Mouse (Mus musculus) forebrain, postnatal 0 days (tissue): ENCODE data around the gene Ccdc188. TPM values are rescaled to one million over a fixed set of nuclear protein-coding genes. Genes with fewer than 3 reads are reported as not detected.

Experiments used
- ATAC-seq: fragments of 200-750 bp; cut with Nextera tagmentation; 2 replicates; pipeline ENCODE4 v1.8.0; 2017; ENCODE audit warnings: mild to moderate bottlenecking, moderate library complexity
- DNase-seq: peaks from one replicate; pipeline ENCODE4 v3.0.0-alpha.2; 2015
- H3K27ac ChIP-seq: fragments of 300-500 bp; sonication (generic); 2 replicates; pipeline ENCODE4 v1.5.1; 2014; ENCODE audit warnings: low read depth, mild to moderate bottlenecking, antibody characterized with exemption, low read length, moderate library complexity, mixed read lengths
- H3K27me3 ChIP-seq: fragments of 300-500 bp; sonication (generic); 2 replicates; pipeline ENCODE4 v1.6.1; 2014; ENCODE audit warnings: mild to moderate bottlenecking, low read length, mixed read lengths; ENCODE audit not compliant: insufficient read depth
- H3K36me3 ChIP-seq: fragments of 300-500 bp; sonication (generic); 2 replicates; pipeline ENCODE4 v1.6.1; 2014; ENCODE audit warnings: mild to moderate bottlenecking, moderate library complexity; ENCODE audit not compliant: insufficient read depth
- H3K4me1 ChIP-seq: fragments of 300-500 bp; sonication (generic); 2 replicates; pipeline ENCODE4 v1.6.1; 2014; ENCODE audit warnings: antibody characterized with exemption; ENCODE audit not compliant: insufficient read depth
- H3K4me2 ChIP-seq: fragments of 300-500 bp; sonication (generic); 2 replicates; pipeline ENCODE4 v1.6.1; 2014; ENCODE audit warnings: low read depth, mild to moderate bottlenecking, moderate library complexity
- H3K4me3 ChIP-seq: fragments of 300-500 bp; sonication (generic); 2 replicates; pipeline ENCODE4 v1.5.1; 2014; ENCODE audit warnings: low read depth, low read length, mixed read lengths
- H3K9ac ChIP-seq: fragments of 300-500 bp; sonication (generic); 2 replicates; pipeline ENCODE4 v1.6.1; 2014; ENCODE audit warnings: mild to moderate bottlenecking
- H3K9me3 ChIP-seq: fragments of 300-500 bp; sonication (generic); 2 replicates; pipeline ENCODE4 v1.6.1; 2016; ENCODE audit warnings: low read length
- CTCF ChIP-seq: sonication (generic); IDR thresholded peaks from 2 replicates; pipeline ENCODE4 v1.5.1; 2016; ENCODE audit warnings: antibody characterized with exemption, control low read depth, low read depth
- WGBS: fragments of 180-500 bp; shearing (Covaris S2); extraction: QIAGEN DNeasy Blood & Tissue Kit; methylation state at CpG from one replicate; pipeline ENCODE4 v1.1.7; 2014; 5-methylcytosine and 5-hydroxymethylcytosine counted together
- polyA plus RNA-seq: library from polyadenylated mRNA; unstranded; fragments of >200 nt; fragmentation: Nextera tagmentation; extraction: Ambion mirVana; gene quantifications from 2 replicates; pipeline ENCODE4 v1.2.1, GENCODE M21; 2015
- total RNA-seq: library from RNA; depleted of rRNA; stranded (reverse); fragments of >200 nt; gene quantifications from 2 replicates; pipeline ENCODE4 v1.2.3, GENCODE M21; 2014

The Ccdc188 gene
- total and polyA plus RNA-seq, 2 experiments from 2014 or later: 0.11 TPM; not detected in 1

DNA sequence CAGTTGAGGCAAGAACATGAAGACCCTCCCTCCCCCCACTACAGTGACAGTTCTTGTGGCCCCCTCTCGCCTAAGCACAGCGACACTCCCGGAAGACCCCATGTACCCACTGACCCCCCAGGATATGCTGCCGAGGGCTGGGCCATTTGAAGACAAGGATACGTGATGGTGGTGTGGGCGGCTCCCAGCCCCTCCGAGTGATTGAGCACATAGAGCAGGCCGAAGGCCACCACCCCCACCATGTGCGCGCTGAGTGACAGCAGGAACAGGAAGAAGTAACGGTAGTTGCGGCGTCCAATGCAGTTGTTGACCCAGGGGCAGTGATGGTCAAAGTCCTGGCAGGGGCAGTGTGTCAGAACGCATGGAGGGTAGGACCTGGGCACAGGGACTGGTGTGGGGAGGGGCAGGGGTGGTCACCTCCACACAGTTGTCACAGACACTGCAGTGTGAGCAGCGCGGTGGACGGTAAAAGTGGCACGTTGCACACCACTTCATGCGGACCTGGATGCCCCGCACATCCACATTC is 10.3 kb downstream of the Ccdc188 start:
- no peak overlapping the region for H3K4me3 ChIP-seq
- no peak for TF ChIP-seq CTCF
- no peak overlapping the region for H3K9ac ChIP-seq
- H3K36me3 ChIP-seq: peaks cover 59% of the 10 kb centered on the region
- H3K4me2 ChIP-seq: no peak overlapping the region
- H3K27ac ChIP-seq: no peak overlapping the region
- no peaks in the 10 kb centered on the region for H3K9me3 ChIP-seq
- no peaks in the 10 kb centered on the region; the same call in 1 of the 2 replicates for H3K4me1 ChIP-seq
- DNase-seq: no peak
- H3K27me3 ChIP-seq: no peaks in the 10 kb centered on the region
- ATAC-seq: no peak
- WGBS: 93% methylated on average over 20 of the region's 20 CpGs

DNA sequence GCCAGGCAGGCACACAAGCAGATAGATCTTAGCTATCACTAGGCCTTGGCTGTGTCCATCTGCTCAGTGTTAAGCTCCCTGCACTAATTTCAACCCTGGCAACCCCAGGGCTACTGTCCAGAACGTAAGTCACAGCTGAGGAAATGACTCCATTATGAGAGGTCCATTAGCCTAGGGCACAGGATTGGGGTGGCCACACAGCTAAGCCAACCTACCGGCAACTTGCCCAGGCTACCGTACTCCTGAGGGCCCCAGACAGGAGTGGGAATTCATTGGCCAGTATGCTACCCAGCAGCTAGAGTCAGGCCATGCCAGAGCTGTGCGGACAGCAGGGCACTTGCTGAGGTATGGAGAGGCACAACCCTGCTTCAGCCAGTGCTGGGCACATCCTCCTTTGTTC is 11.2 kb downstream of the Ccdc188 start:
- Histone ChIP-seq H3K4me2 (no peak overlapping the region), H3K9me3 (no peaks in the 10 kb centered on the region), H3K9ac (no peak overlapping the region), H3K27me3 (no peaks in the 10 kb centered on the region), H3K4me3 (no peak overlapping the region), H3K36me3 (peaks cover 52% of the 10 kb centered on the region), H3K4me1 (peaks cover 2% of the 10 kb centered on the region), H3K27ac (no peak overlapping the region)
- WGBS: 97% methylated on average over 4 of the region's 4 CpGs
- no peak for TF ChIP-seq CTCF
- ATAC-seq (no peak), DNase-seq (no peak)

DNA sequence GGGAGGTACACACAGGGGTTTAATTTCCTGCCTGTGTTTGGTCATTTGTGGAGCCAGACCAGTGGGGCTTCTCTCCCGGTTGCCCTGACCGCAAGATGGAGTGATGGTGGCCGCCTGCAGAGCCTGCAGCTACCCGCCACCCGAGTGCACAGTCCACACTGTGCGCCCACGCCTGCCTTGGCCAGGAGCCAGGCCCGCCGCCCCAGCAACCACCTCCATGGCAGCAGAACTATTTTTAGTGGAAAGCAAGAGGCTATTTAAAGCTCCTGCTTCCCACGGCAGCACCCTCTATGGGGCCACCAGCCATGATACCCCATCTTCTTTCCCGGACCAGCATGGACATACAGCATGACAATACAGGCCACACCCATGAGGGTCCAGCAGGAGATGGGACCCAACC is 11.9 kb downstream of the Ccdc188 start:
- Histone ChIP-seq H3K4me1 (peaks cover 5% of the 10 kb centered on the region), H3K36me3 (peaks cover 44% of the 10 kb centered on the region), H3K4me3 (no peak overlapping the region), H3K27me3 (no peaks in the 10 kb centered on the region), H3K27ac (no peak overlapping the region), H3K4me2 (peak overlapping the region; percentile 10; the same call in 1 of the 2 replicates), H3K9me3 (no peaks in the 10 kb centered on the region), H3K9ac (no peak overlapping the region)
- ATAC-seq (peak; percentile 25; the same call in 1 of the 2 replicates), DNase-seq (no peak)
- WGBS: 53% methylated on average over 11 of the region's 11 CpGs
- TF ChIP-seq CTCF: no peak

DNA sequence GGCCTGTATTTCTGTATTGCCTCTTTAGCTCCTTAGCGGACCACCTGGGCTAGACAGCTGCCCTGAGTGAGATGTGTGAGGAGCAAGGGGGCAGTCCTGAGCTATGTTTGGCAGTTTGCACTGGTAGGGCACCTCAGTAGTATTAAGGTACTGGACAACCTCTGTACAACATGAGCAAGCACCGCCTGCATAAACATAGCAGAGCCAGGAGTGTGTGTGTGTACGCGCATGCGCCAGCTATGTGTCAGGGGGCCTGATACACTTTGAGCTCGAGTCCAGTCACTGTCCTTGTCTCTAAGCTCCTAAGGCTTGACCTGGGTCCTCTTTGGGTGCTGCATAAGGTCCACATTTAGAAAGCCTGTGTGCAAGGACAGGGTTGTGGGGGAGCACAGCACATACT is 12.9 kb downstream of the Ccdc188 start:
- no peak for DNase-seq
- H3K9me3 ChIP-seq: no peaks in the 10 kb centered on the region
- H3K4me1 ChIP-seq: peaks cover 6% of the 10 kb centered on the region
- H3K27ac ChIP-seq: no peak overlapping the region
- no peak overlapping the region for H3K4me2 ChIP-seq
- 93% methylated on average over 6 of the region's 6 CpGs for WGBS
- no peak overlapping the region for H3K4me3 ChIP-seq
- no peak for ATAC-seq
- no peak overlapping the region for H3K9ac ChIP-seq
- TF ChIP-seq CTCF: no peak
- H3K27me3 ChIP-seq: no peaks in the 10 kb centered on the region
- H3K36me3 ChIP-seq: peaks cover 34% of the 10 kb centered on the region

DNA sequence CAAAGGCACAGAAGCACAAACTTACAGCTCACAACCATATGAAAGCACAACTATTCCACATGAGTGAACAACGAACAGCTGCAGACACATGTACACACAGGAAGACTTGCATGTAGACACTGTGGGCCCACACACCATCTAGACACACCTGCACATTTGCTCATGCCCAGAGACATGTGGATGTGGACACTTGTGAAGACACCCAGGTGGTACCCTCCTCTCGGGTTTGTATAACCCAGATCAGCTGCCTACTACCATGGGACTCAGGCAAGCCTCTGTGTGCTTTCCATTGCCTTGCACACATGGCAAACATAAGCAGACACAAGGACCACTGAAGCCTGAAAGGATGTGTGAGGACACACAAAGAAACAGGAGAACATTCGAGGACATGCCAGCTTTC is 13.4 kb downstream of the Ccdc188 start:
- no peak for TF ChIP-seq CTCF
- 84% methylated on average over 3 of the region's 3 CpGs for WGBS
- Histone ChIP-seq H3K4me2 (no peak overlapping the region), H3K9ac (no peak overlapping the region), H3K27me3 (no peaks in the 10 kb centered on the region), H3K27ac (no peak overlapping the region), H3K36me3 (peaks cover 30% of the 10 kb centered on the region), H3K4me1 (peaks cover 10% of the 10 kb centered on the region), H3K4me3 (no peak overlapping the region), H3K9me3 (no peaks in the 10 kb centered on the region)
- DNase-seq (no peak), ATAC-seq (no peak)

DNA sequence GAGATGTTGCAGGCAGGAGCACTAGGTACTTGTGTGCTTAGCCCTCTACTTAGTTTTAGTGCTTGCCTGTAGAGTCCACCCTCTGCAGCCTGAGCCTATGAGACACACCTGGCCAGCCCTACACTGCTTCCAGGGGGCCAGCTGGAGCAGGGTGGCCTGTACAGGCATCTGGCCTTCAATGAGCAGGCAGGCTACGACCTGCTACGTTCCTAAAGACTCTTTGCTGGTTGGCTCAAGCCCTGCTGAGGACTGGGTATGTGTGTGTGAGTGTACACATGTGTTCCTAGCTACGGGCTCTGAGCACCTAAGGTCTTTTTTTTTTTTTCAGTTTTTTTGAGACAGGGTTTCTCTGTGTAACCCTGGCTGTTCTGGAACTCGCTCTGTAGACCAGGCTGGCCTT is 13.8 kb downstream of the Ccdc188 start:
- H3K9ac ChIP-seq: no peak overlapping the region
- no peak for ATAC-seq
- H3K36me3 ChIP-seq: peaks cover 26% of the 10 kb centered on the region
- H3K9me3 ChIP-seq: no peaks in the 10 kb centered on the region
- no peak for TF ChIP-seq CTCF
- H3K27me3 ChIP-seq: no peaks in the 10 kb centered on the region
- H3K4me1 ChIP-seq: peaks cover 10% of the 10 kb centered on the region
- H3K27ac ChIP-seq: no peak overlapping the region
- no peak for DNase-seq
- WGBS: 86% methylated on average over 4 of the region's 4 CpGs
- no peak overlapping the region for H3K4me3 ChIP-seq
- no peak overlapping the region for H3K4me2 ChIP-seq

DNA sequence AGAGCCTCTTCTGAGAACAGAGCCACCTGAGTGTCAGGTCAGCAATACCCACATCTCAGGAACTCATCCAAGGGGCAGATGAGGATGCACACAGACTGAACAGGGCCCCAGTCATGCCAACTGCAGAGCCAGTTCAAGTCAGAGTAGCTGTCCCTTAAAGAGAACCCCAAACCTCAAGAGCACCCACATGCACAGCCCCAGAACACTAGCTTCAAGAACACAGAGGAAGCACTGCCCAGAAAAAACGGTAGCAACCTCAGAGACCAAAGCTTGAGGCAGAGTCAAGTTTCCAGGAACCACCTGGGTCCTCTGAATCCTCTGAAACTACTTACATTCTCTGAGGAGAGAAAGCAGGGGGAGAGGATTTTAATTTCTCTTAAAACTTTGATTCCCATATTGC is 15.8 kb downstream of the Ccdc188 start:
- DNase-seq (no peak), ATAC-seq (no peak)
- no peak for TF ChIP-seq CTCF
- Histone ChIP-seq H3K4me1 (peaks cover 10% of the 10 kb centered on the region), H3K9me3 (no peaks in the 10 kb centered on the region), H3K27ac (no peak overlapping the region), H3K4me3 (no peak overlapping the region), H3K36me3 (peaks cover 13% of the 10 kb centered on the region), H3K4me2 (peak overlapping the region; percentile 85), H3K27me3 (no peaks in the 10 kb centered on the region), H3K9ac (peak overlapping the region; percentile 81; the same call in 1 of the 2 replicates)
- WGBS: 57% methylated on average over 1 of the region's 1 CpGs
